Mouse (Mus musculus): Measurements from ENCODE around the gene Rrm1. TPM values are rescaled to one million over a fixed set of nuclear protein-coding genes. Genes with fewer than 3 reads are reported as not detected.
"Not testable (repeated sequence)": the region's sequence is repeated elsewhere in the genome, so short reads cannot be mapped to it uniquely, and the experiment has no call there.

Gene Rrm1
- polyA plus RNA-seq, 1 experiment from 2014 or later = 35.7 TPM

DNA sequence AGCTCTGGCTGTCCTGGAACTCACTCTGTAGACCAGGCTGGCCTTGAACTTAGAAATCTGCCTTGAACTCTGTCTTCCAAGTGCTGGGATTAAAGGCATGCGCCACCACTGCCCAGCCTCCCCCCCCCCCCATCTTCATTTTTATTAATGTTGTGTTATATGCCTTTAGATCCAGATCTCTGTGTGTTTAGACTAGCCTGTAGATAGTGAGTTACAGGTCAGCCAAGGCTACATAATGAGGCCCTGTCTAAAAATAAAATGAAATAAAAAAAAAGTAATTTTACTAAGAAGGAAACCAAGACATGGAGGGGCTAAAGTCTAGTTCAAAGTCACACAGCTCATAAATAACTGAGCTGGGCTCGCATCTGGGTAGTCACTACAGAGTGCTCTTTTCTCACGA lies 37.4 kb downstream of the Rrm1 start:
- Histone ChIP-seq H3K4me2 (replicated peaks; ENCODE audit: low read depth) (no peak overlapping the region), H3K27me3 (ENCODE audit: control insufficient read depth, insufficient read depth, low read length) (no peaks in the 10 kb centered on the region), H3K9ac (ENCODE audit: low read length) (no peak overlapping the region), H3K4me3 (ENCODE audit: low read depth, low read length) (no peak overlapping the region), H3K36me3 (ENCODE audit: control insufficient read depth, insufficient read depth, low read length) (no peaks in the 10 kb centered on the region), H3K9me3 (ENCODE audit: control insufficient read depth, low read length) (no peaks in the 10 kb centered on the region), H3K27ac (replicated peaks) (no peak overlapping the region), H3K4me1 (replicated peaks; ENCODE audit: control insufficient read depth, insufficient read depth) (no peaks in the 10 kb centered on the region)
- TF ChIP-seq CTCF (IDR thresholded peaks at IDR 0.05; ENCODE audit: low read depth) (no peak), EP300 (optimal IDR thresholded peaks at IDR 0.05) (no peak)
- DNase-seq (ENCODE audit: low spot score) = no peak
- WGBS = 57% methylated on average over 3 of the region's 3 CpGs
- ATAC-seq (ENCODE audit: low FRiP score, low TSS enrichment) = no peak

DNA sequence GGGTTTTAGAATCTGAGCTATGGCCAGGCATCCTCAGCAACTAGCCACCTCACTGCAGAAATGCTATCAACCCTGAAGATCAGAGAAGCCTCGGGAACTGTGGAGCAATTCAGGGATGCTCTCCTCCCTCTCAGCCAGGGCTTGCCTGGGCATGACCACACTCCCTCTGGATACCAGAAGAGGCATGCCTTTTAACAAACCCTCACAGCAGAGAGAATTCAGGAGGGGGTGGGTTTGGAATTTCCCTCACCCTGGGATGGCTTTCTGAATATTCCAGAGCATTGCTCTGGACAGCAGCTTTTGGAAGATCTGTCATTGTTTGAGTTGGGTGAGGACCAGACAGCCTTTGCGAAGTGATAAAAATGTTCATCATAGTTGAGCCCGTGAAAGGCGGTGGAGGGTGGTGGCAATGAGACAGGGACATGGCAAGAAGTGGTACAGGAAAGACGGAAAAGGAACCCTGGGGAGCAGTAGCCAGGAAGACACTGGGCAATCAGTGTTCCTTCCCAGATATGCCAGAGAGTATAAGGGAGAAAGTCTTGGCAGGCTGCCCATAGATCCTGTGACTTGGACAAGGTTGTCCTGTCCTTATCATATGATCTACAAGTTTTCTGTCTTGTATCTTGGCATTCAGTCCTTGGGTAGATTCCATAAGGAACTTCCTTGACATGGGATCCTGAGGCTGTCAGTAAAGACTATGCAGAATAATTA lies 38.0 kb downstream of the Rrm1 start:
- ATAC-seq (ENCODE audit: low FRiP score, low TSS enrichment) (no peak), DNase-seq (ENCODE audit: low spot score) (no peak)
- H3K4me3 ChIP-seq (ENCODE audit: low read depth, low read length) = no peak overlapping the region
- no peak overlapping the region; the same call in 1 of the 2 replicates for H3K27ac ChIP-seq (replicated peaks)
- no peaks in the 10 kb centered on the region for H3K36me3 ChIP-seq (ENCODE audit: control insufficient read depth, insufficient read depth, low read length)
- no peaks in the 10 kb centered on the region for H3K4me1 ChIP-seq (replicated peaks; ENCODE audit: control insufficient read depth, insufficient read depth)
- TF ChIP-seq CTCF (IDR thresholded peaks at IDR 0.05; ENCODE audit: low read depth) (no peak), EP300 (optimal IDR thresholded peaks at IDR 0.05) (no peak)
- WGBS = 49% methylated on average over 5 of the region's 5 CpGs
- no peak overlapping the region for H3K4me2 ChIP-seq (replicated peaks; ENCODE audit: low read depth)
- H3K9ac ChIP-seq (ENCODE audit: low read length) = no peak overlapping the region
- no peaks in the 10 kb centered on the region for H3K9me3 ChIP-seq (ENCODE audit: control insufficient read depth, low read length)
- H3K27me3 ChIP-seq (ENCODE audit: control insufficient read depth, insufficient read depth, low read length) = no peaks in the 10 kb centered on the region

DNA sequence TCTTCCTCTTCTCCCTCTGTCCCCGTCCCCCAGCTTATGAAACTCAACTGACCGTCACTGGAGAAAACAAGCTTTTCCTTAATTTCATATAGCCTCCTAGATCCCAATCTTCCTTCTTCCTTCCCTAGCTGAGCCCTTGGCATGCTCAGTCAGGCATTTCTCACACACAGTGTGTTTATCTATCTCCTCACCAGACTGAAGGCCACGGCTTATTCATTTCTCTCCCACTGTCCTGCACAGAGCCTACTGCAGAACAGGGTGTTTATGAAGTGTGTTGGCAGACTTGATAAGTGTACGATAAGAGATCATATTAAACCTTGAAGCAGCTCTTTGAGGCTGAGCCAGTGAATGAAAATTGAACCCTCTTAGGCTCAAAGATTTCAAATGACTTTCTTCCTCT lies 39.3 kb downstream of the Rrm1 start:
- WGBS = 55% methylated on average over 4 of the region's 4 CpGs
- H3K4me2 ChIP-seq (replicated peaks; ENCODE audit: low read depth) = no peak overlapping the region
- DNase-seq (ENCODE audit: low spot score) = no peak
- no peak overlapping the region for H3K4me3 ChIP-seq (ENCODE audit: low read depth, low read length)
- no peak overlapping the region for H3K9ac ChIP-seq (ENCODE audit: low read length)
- no peaks in the 10 kb centered on the region for H3K27me3 ChIP-seq (ENCODE audit: control insufficient read depth, insufficient read depth, low read length)
- no peaks in the 10 kb centered on the region for H3K4me1 ChIP-seq (replicated peaks; ENCODE audit: control insufficient read depth, insufficient read depth)
- no peak for ATAC-seq (ENCODE audit: low FRiP score, low TSS enrichment)
- no peaks in the 10 kb centered on the region for H3K9me3 ChIP-seq (ENCODE audit: control insufficient read depth, low read length)
- H3K27ac ChIP-seq (replicated peaks) = no peak overlapping the region
- H3K36me3 ChIP-seq (ENCODE audit: control insufficient read depth, insufficient read depth, low read length) = no peaks in the 10 kb centered on the region
- TF ChIP-seq CTCF (IDR thresholded peaks at IDR 0.05; ENCODE audit: low read depth) (no peak), EP300 (optimal IDR thresholded peaks at IDR 0.05) (no peak)

DNA sequence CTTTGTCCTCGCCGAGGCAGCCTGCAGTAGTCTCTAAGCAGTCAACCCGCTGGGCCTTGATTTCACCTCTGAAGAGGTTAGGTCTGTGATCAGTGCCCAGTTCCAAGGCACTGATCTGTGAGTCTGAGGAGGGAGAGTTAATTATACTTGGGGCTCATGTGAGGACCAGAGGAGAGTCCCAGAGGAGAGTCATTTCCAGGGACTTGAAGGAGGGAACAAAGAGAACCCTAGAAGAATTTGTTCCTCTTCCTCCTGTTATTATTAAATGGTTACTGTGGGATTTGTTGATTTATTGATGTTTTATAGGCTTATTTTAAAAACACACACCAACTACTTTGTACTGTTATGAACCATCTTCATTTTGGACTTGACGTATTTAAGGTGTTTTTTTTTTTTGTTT lies 40.1 kb downstream of the Rrm1 start, which contains the start of gene Olfr543:
TSS of gene Olfr543 (minus strand) at position 101 of the 400 bp plus-strand sequence.
- TF ChIP-seq CTCF (IDR thresholded peaks at IDR 0.05; ENCODE audit: low read depth) (no peak), EP300 (optimal IDR thresholded peaks at IDR 0.05) (no peak)
- no peak for DNase-seq (ENCODE audit: low spot score)
- H3K4me1 ChIP-seq (replicated peaks; ENCODE audit: control insufficient read depth, insufficient read depth) = no peaks in the 10 kb centered on the region
- H3K27me3 ChIP-seq (ENCODE audit: control insufficient read depth, insufficient read depth, low read length) = no peaks in the 10 kb centered on the region
- H3K4me3 ChIP-seq (ENCODE audit: low read depth, low read length) = no peak within 1 kb of the TSS
- no peak for ATAC-seq (ENCODE audit: low FRiP score, low TSS enrichment)
- H3K4me2 ChIP-seq (replicated peaks; ENCODE audit: low read depth) = no peak within 1 kb of the TSS
- H3K9ac ChIP-seq (ENCODE audit: low read length) = no peak within 1 kb of the TSS
- no peaks in the 10 kb centered on the region for H3K9me3 ChIP-seq (ENCODE audit: control insufficient read depth, low read length)
- WGBS = 96% methylated on average over 4 of the region's 4 CpGs
- no peak within 1 kb of the TSS for H3K27ac ChIP-seq (replicated peaks)
- H3K36me3 ChIP-seq (ENCODE audit: control insufficient read depth, insufficient read depth, low read length) = no peaks in the 10 kb centered on the region

DNA sequence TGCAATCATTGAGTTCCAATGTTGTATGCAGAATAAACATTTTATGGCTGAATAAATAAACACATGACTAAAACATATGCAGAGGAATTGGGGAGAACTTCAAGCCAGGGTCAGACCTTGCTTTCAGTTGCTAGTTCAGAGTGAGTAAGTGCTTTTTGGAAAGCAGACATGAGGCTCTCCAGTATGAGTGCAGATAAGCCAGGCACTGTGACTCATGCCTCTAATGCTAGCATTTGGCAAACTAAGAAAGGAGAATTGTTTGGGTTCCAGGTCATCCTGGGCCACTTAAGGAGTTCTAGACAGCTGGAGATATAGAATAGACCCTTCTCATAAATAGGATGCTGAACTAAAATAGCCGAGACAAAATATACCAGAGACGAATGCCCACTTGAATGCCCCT lies 42.2 kb downstream of the Rrm1 start:
- H3K36me3 ChIP-seq (ENCODE audit: control insufficient read depth, insufficient read depth, low read length) = no peaks in the 10 kb centered on the region
- H3K9ac ChIP-seq (ENCODE audit: low read length) = no peak overlapping the region
- no peaks in the 10 kb centered on the region for H3K9me3 ChIP-seq (ENCODE audit: control insufficient read depth, low read length)
- no peak overlapping the region for H3K4me3 ChIP-seq (ENCODE audit: low read depth, low read length)
- TF ChIP-seq EP300 (optimal IDR thresholded peaks at IDR 0.05) = no peak
- no peak for TF ChIP-seq CTCF (IDR thresholded peaks at IDR 0.05; ENCODE audit: low read depth)
- DNase-seq (ENCODE audit: low spot score) (no peak), ATAC-seq (ENCODE audit: low FRiP score, low TSS enrichment) (no peak)
- no peaks in the 10 kb centered on the region for H3K4me1 ChIP-seq (replicated peaks; ENCODE audit: control insufficient read depth, insufficient read depth)
- H3K4me2 ChIP-seq (replicated peaks; ENCODE audit: low read depth) = no peak overlapping the region
- no peak overlapping the region for H3K27ac ChIP-seq (replicated peaks)
- no peaks in the 10 kb centered on the region for H3K27me3 ChIP-seq (ENCODE audit: control insufficient read depth, insufficient read depth, low read length)
- WGBS = 60% methylated on average over 2 of the region's 2 CpGs

DNA sequence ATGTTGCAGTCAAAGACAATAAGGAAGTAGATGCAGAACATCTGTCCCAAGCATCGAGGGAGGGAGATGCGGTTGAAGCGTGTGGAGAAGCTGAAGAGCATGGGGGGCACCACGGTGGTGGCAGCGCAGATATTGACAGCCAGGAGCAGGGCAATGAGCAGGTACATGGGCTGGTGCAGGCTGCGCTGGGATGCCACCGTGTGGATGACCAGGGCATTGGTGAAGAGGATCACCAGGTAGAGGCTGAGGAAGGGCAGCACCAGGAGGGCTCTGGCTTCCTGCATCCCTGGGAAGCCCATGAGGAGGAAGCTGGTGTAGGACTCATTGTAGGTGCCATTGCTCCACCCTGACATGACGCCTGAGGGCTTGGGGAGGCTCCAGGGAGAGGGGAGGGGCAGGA lies 43.3 kb downstream of the Rrm1 start:
- not testable (repeated sequence) for H3K9ac ChIP-seq (ENCODE audit: low read length); H3K4me2 ChIP-seq (replicated peaks; ENCODE audit: low read depth); H3K27ac ChIP-seq (replicated peaks); DNase-seq (ENCODE audit: low spot score); ATAC-seq (ENCODE audit: low FRiP score, low TSS enrichment); H3K36me3 ChIP-seq (ENCODE audit: control insufficient read depth, insufficient read depth, low read length); H3K4me1 ChIP-seq (replicated peaks; ENCODE audit: control insufficient read depth, insufficient read depth); H3K9me3 ChIP-seq (ENCODE audit: control insufficient read depth, low read length); H3K27me3 ChIP-seq (ENCODE audit: control insufficient read depth, insufficient read depth, low read length); H3K4me3 ChIP-seq (ENCODE audit: low read depth, low read length)
- 70% methylated on average over 8 of the region's 8 CpGs for WGBS
